ENCODE assay signal across 8 mouse cellular contexts in the genomic region with DNA sequence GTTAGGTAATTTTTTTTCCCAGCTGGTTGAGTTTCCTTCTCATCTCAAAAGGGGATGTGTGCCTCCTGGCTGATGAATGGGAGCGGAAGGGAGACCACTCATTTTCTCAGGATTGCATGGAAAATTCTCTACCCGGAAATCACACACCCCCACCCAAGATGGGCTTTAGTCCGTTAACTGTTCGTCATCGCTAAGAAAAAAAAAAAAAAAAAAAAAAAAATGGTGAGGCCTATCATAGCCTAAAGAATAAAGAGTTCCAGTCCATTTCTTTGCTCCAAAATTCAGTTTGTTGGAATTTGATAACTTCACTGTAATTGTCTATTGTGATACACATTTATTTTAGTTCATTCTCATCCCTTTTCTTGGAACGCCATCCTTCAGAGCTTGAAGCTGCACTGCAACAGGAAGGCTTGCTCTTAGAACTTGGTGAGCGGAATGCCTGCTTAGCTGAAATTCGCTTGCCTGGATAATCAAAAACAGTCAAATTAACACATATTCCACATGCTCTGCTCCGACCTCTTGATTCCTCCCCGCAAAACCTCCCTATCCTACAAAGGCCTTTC. TPM values are rescaled to one million over a fixed set of nuclear protein-coding genes. Genes with fewer than 3 reads are reported as not detected.
DNase-seq lines count a peak whose midpoint lies in the region; ATAC-seq and TF ChIP-seq lines count a peak whose summit lies in the region.

No protein-coding gene starts in this region.

- peak overlapping the region; percentile 89 for H3K27ac ChIP-seq in kidney, postnatal 0 days
- H3K27ac ChIP-seq in embryonic facial prominence, embryonic 13.5 days, result peak overlapping the region; percentile 89
- peak overlapping the region; percentile 87 for H3K27ac ChIP-seq in intestine, postnatal 0 days (ENCODE audit: low read depth, low read length)
- H3K27ac ChIP-seq in neural tube, embryonic 12.5 days, result no peak overlapping the region

- no peaks in the 10 kb centered on the region for H3K36me3 ChIP-seq in kidney, postnatal 0 days (ENCODE audit: insufficient read depth, low read length)
- peaks cover 20% of the 10 kb centered on the region for H3K36me3 ChIP-seq in embryonic facial prominence, embryonic 13.5 days
- H3K36me3 ChIP-seq in intestine, postnatal 0 days (ENCODE audit: control insufficient read depth, insufficient read depth), result peaks cover 12% of the 10 kb centered on the region
- H3K36me3 ChIP-seq in neural tube, embryonic 12.5 days, result peaks cover 10% of the 10 kb centered on the region; the same call in 1 of the 2 replicates

- peak overlapping the region; percentile 92; the same call in 1 of the 2 replicates for H3K9ac ChIP-seq in kidney, postnatal 0 days (ENCODE audit: low read depth, low read length)
- H3K9ac ChIP-seq in embryonic facial prominence, embryonic 13.5 days, result peak overlapping the region; percentile 98
- peak overlapping the region; percentile 96; the same call in 1 of the 2 replicates for H3K9ac ChIP-seq in intestine, postnatal 0 days (ENCODE audit: low read depth, low read length)
- peak overlapping the region; percentile 94 for H3K9ac ChIP-seq in neural tube, embryonic 12.5 days

- WGBS in kidney, postnatal 0 days, result 45% methylated on average over 10 of the region's 10 CpGs
- 36% methylated on average over 10 of the region's 10 CpGs for WGBS in embryonic facial prominence, embryonic 13.5 days
- WGBS in intestine, postnatal 0 days, result 45% methylated on average over 10 of the region's 10 CpGs
- 48% methylated on average over 10 of the region's 10 CpGs for WGBS in neural tube, embryonic 12.5 days

- peaks cover 8% of the 10 kb centered on the region for H3K4me1 ChIP-seq in kidney, postnatal 0 days (replicated peaks; ENCODE audit: insufficient read depth, low read length)
- peaks cover 14% of the 10 kb centered on the region for H3K4me1 ChIP-seq in embryonic facial prominence, embryonic 13.5 days
- H3K4me1 ChIP-seq in intestine, postnatal 0 days (replicated peaks; ENCODE audit: control insufficient read depth, insufficient read depth, low read length), result 0 out of 2 replicates have a peak, but pooled peaks cover 3% of the 10 kb centered on the region
- H3K4me1 ChIP-seq in neural tube, embryonic 12.5 days, result peaks cover 12% of the 10 kb centered on the region

- ATAC-seq in kidney, postnatal 0 days (replicated peaks; ENCODE audit: low FRiP score, low read depth), result peak; percentile 64
- ATAC-seq in embryonic facial prominence, embryonic 13.5 days (ENCODE audit: insufficient number of reproducible peaks, insufficient read depth, low FRiP score, low TSS enrichment, low read depth), result peak; percentile 53; the same call in 1 of the 2 replicates
- peak; percentile 25 for ATAC-seq in intestine, postnatal 0 days
- peak; percentile 79 for ATAC-seq in neural tube, embryonic 12.5 days (ENCODE audit: low FRiP score, low read depth)

- DNase-seq in kidney, postnatal 0 days (ENCODE audit: low spot score), result no peak
- no peak for DNase-seq in kidney, adult 9 months
- no peak for DNase-seq in layer of hippocampus, adult 8-10 months (ENCODE audit: low spot score in 2 of 2)
- no peak for DNase-seq in cerebellum, adult 18-20 months
- no peak for DNase-seq in adrenal gland, adult 8-10 months

- H3K4me3 ChIP-seq in kidney, postnatal 0 days (replicated peaks; ENCODE audit: low read depth, low read length), result peak overlapping the region; percentile 79
- peak overlapping the region; percentile 95 for H3K4me3 ChIP-seq in embryonic facial prominence, embryonic 13.5 days
- H3K4me3 ChIP-seq in intestine, postnatal 0 days (ENCODE audit: low read depth, low read length), result peak overlapping the region; percentile 87
- peak overlapping the region; percentile 95 for H3K4me3 ChIP-seq in neural tube, embryonic 12.5 days

- H3K27me3 ChIP-seq in kidney, postnatal 0 days (ENCODE audit: insufficient read depth, low read length), result no peaks in the 10 kb centered on the region
- H3K27me3 ChIP-seq in embryonic facial prominence, embryonic 13.5 days, result no peaks in the 10 kb centered on the region
- H3K27me3 ChIP-seq in intestine, postnatal 0 days (replicated peaks; ENCODE audit: control insufficient read depth, insufficient read depth, low read length), result no peaks in the 10 kb centered on the region
- H3K27me3 ChIP-seq in neural tube, embryonic 12.5 days (replicated peaks), result no peaks in the 10 kb centered on the region

- peak overlapping the region; percentile 56 for H3K4me2 ChIP-seq in kidney, postnatal 0 days (ENCODE audit: low read length)
- peak overlapping the region; percentile 78 for H3K4me2 ChIP-seq in embryonic facial prominence, embryonic 13.5 days
- peak overlapping the region; percentile 68 for H3K4me2 ChIP-seq in intestine, postnatal 0 days (replicated peaks; ENCODE audit: low read depth)
- peak overlapping the region; percentile 71 for H3K4me2 ChIP-seq in neural tube, embryonic 12.5 days (replicated peaks)

- peak; percentile 27; the same call in 1 of the 2 replicates for TF ChIP-seq CTCF in kidney, postnatal 0 days (IDR thresholded peaks at IDR 0.05; ENCODE audit: low read depth)
- no peak for TF ChIP-seq CTCF in intestine, postnatal 0 days (IDR thresholded peaks at IDR 0.05; ENCODE audit: low read depth)

- H3K9me3 ChIP-seq in kidney, postnatal 0 days (replicated peaks; ENCODE audit: low read length), result no peaks in the 10 kb centered on the region
- no peaks in the 10 kb centered on the region for H3K9me3 ChIP-seq in embryonic facial prominence, embryonic 13.5 days
- no peaks in the 10 kb centered on the region for H3K9me3 ChIP-seq in intestine, postnatal 0 days (ENCODE audit: control insufficient read depth)
- no peaks in the 10 kb centered on the region for H3K9me3 ChIP-seq in neural tube, embryonic 12.5 days

RNA-seq across cellular contexts. Expression of a gene that starts 0.4 kb away (rescaled TPM):
- 27.4 and 31.1 TPM in 2 replicates for polyA plus RNA-seq in kidney, postnatal 0 days (2015; fragmentation: Nextera tagmentation; extraction: Ambion mirVana)
- polyA plus RNA-seq in embryonic facial prominence, embryonic 13.5 days (2015; fragmentation: Nextera tagmentation; extraction: Ambion mirVana), result 65.4 and 72.5 TPM in 2 replicates
- 14.0 and 15.6 TPM in 2 replicates for polyA plus RNA-seq in intestine, postnatal 0 days (2015; fragmentation: Nextera tagmentation; extraction: Ambion mirVana)
- 67.1 and 69.8 TPM in 2 replicates for polyA plus RNA-seq in neural tube, embryonic 12.5 days (2016; fragmentation: Nextera tagmentation; extraction: Ambion mirVana)
- 10 to 100 TPM; 60.5 to 75.1 (median 71.7) TPM for total RNA-seq in layer of hippocampus, adult 8-10 months (2022)
- total RNA-seq in adrenal gland, adult 8-10 months (2022), result 100 to 1,000 TPM in 1 of 4 experiments, 10 to 100 TPM in 3; 68.0 to 107 (median 76.9) TPM

RNA-seq across cellular contexts. Expression of a gene that starts 11.1 kb away (rescaled TPM):
- polyA plus RNA-seq in kidney, postnatal 0 days (2015; fragmentation: Nextera tagmentation; extraction: Ambion mirVana), result 8.9 and 9.8 TPM in 2 replicates
- polyA plus RNA-seq in embryonic facial prominence, embryonic 13.5 days (2015; fragmentation: Nextera tagmentation; extraction: Ambion mirVana), result 12.1 and 15.4 TPM in 2 replicates
- 16.2 and 16.8 TPM in 2 replicates for polyA plus RNA-seq in intestine, postnatal 0 days (2015; fragmentation: Nextera tagmentation; extraction: Ambion mirVana)
- 3.1 and 3.6 TPM in 2 replicates for polyA plus RNA-seq in neural tube, embryonic 12.5 days (2016; fragmentation: Nextera tagmentation; extraction: Ambion mirVana)
- total RNA-seq in layer of hippocampus, adult 8-10 months (2022), result 10 to 100 TPM; 33.7 to 40.4 (median 36.1) TPM
- total RNA-seq in adrenal gland, adult 8-10 months (2022), result 10 to 100 TPM in 3 of 4 experiments, 1 to 10 TPM in 1; 9.6 to 19.3 (median 12.6) TPM

Comparison
In these comparisons a context has a peak if more than half of its experiments do, and no peak if none do; other contexts are left out.
1. ATAC-seq: peak in every context shown above with its lines; median percentile 79 in neural tube, embryonic 12.5 days; 64 in kidney, postnatal 0 days; 53 in embryonic facial prominence, embryonic 13.5 days; 25 in intestine, postnatal 0 days.